Mouse (Mus musculus) lung, postnatal 0 days (tissue): ENCODE results near the gene Odf3b. TPM values are rescaled to one million over a fixed set of nuclear protein-coding genes. Genes with fewer than 3 reads are reported as not detected.

Source experiments
- ATAC-seq: fragments of 200-750 bp; cut with Nextera tagmentation; 2 replicates; pipeline ENCODE4 v1.8.0; 2017; ENCODE audit warnings: moderate library complexity
- DNase-seq: peaks from one replicate; pipeline ENCODE4 v3.0.0-alpha.2; 2016; ENCODE audit warnings: low spot score
- H3K27ac ChIP-seq: fragments of 300-500 bp; sonication (generic); 2 replicates; pipeline ENCODE4 v1.5.1; 2014; ENCODE audit warnings: antibody characterized with exemption, mild to moderate bottlenecking, low read length, mixed read lengths
- H3K27me3 ChIP-seq: fragments of 300-500 bp; sonication (generic); replicated peaks from 2 replicates; pipeline ENCODE4 v1.6.1; 2014; ENCODE audit warnings: low read length, mixed read lengths; ENCODE audit not compliant: insufficient read depth
- H3K36me3 ChIP-seq: fragments of 300-500 bp; sonication (generic); 2 replicates; pipeline ENCODE4 v1.6.1; 2014; ENCODE audit warnings: low read length, mixed read lengths; ENCODE audit not compliant: insufficient read depth
- H3K4me1 ChIP-seq: fragments of 300-500 bp; sonication (generic); 2 replicates; pipeline ENCODE4 v1.6.1; 2014; ENCODE audit warnings: antibody characterized with exemption, low read depth, low read length, mixed read lengths; ENCODE audit not compliant: insufficient read depth
- H3K4me2 ChIP-seq: fragments of 300-500 bp; sonication (generic); replicated peaks from 2 replicates; pipeline ENCODE4 v1.6.1; 2014; ENCODE audit warnings: low read depth, mild to moderate bottlenecking, low read length, moderate library complexity, mixed read lengths
- H3K4me3 ChIP-seq: fragments of 300-500 bp; sonication (generic); 2 replicates; pipeline ENCODE4 v1.5.1; 2014; ENCODE audit warnings: low read depth, low read length
- H3K9ac ChIP-seq: fragments of 300-500 bp; sonication (generic); replicated peaks from 2 replicates; pipeline ENCODE4 v1.6.1; 2014; ENCODE audit warnings: low read depth, mild to moderate bottlenecking
- H3K9me3 ChIP-seq: fragments of 300-500 bp; sonication (generic); 2 replicates; pipeline ENCODE4 v1.6.1; 2016; ENCODE audit warnings: low read length, mixed read lengths
- CTCF ChIP-seq: IDR thresholded peaks from 2 replicates; pipeline ENCODE4 v1.5.1; 2016; ENCODE audit warnings: antibody characterized with exemption, mild to moderate bottlenecking
- EP300 ChIP-seq: IDR thresholded peaks from 2 replicates; pipeline ENCODE4 v1.6.1; 2016; ENCODE audit warnings: antibody characterized with exemption, mild to moderate bottlenecking, control low read depth
- WGBS: fragments of 180-500 bp; shearing (Covaris S2); extraction: QIAGEN DNeasy Blood & Tissue Kit; methylation state at CpG from one replicate; pipeline ENCODE4 v1.1.7; 2014; 5-methylcytosine and 5-hydroxymethylcytosine counted together
- polyA plus RNA-seq: library from polyadenylated mRNA; unstranded; fragments of >200 nt; fragmentation: Nextera tagmentation; extraction: Ambion mirVana; gene quantifications from 2 replicates; pipeline ENCODE4 v1.2.1, GENCODE M21; 2015

Gene Odf3b
- polyA plus RNA-seq, 1 experiment from 2014 or later: 34.9 TPM

DNA sequence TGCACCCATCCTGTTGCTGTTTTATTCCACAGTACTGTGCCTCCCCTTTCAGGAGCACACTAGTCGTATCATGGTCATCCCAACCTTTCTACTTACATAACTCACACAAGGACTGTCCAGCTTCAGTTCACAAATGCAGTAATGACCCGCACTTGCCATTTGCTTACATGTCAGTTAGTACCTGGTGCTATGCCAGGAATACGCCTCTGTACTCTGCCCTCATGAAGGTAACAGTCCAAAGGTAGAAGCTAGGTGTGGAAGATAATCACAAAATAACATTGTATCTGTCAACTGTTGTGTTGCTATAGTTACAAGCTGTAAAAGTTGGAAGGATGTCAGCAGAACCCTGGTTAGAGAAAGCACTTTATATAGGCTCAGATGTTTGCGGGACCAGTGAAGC, 17.8 kb upstream of the Odf3b start:
- Histone ChIP-seq H3K27me3 (no peaks in the 10 kb centered on the region), H3K4me2 (no peak overlapping the region), H3K9me3 (no peaks in the 10 kb centered on the region), H3K36me3 (no peaks in the 10 kb centered on the region), H3K4me3 (no peak overlapping the region), H3K9ac (no peak overlapping the region), H3K4me1 (no peaks in the 10 kb centered on the region), H3K27ac (no peak overlapping the region)
- WGBS: 79% methylated on average over 4 of the region's 4 CpGs
- no peak for ATAC-seq
- no peak for TF ChIP-seq EP300
- no peak for TF ChIP-seq CTCF
- no peak for DNase-seq

DNA sequence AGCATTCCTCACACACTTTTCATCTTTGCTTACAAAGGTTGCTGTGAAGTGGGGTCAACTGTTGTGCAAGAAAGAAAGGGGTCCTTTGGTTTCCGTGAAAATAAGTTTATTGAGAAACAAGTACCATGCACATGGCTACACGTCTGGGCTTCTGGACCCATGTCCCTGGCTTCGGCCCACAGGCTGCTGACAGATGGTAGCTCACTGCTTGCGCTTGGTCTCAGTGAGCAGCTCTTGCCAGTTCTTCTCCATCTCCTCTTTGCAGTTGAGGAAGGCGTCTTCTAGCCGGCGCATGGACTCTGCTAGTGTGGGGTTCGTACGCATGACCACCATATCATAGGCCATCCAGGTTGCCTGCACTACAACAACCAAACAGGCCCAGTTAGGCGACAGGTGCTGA, 11.0 kb upstream of the Odf3b start:
- H3K9me3 ChIP-seq: no peaks in the 10 kb centered on the region
- 86% methylated on average over 10 of the region's 10 CpGs for WGBS
- H3K9ac ChIP-seq: no peak overlapping the region
- no peak for DNase-seq
- ATAC-seq: no peak
- H3K4me2 ChIP-seq: no peak overlapping the region
- H3K4me1 ChIP-seq: no peaks in the 10 kb centered on the region
- TF ChIP-seq CTCF (no peak), EP300 (no peak)
- no peak overlapping the region for H3K4me3 ChIP-seq
- no peaks in the 10 kb centered on the region for H3K27me3 ChIP-seq
- no peak overlapping the region for H3K27ac ChIP-seq
- H3K36me3 ChIP-seq: no peaks in the 10 kb centered on the region

DNA sequence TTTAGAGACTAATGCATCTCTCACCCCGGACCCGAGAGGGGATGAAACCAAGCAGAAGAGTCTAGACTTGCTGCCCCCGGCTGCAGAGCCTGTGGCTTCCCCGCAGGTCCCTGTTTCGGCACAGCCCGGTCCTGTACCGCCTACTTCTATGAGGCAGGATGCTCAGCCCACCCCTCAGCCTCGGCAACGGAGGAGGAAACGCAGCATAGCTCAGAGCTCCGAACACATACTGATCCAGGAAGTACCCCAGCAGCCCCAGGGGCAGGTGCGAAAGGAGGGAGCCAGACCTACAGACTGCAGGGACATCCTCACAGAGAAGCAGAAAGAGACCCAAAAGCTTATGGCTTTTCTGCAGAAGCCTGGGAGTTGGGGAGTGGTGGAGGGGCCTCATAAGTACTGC, 8.0 kb upstream of the Odf3b start:
- Histone ChIP-seq H3K4me1 (no peaks in the 10 kb centered on the region), H3K4me2 (no peak overlapping the region), H3K4me3 (no peak overlapping the region), H3K27ac (no peak overlapping the region), H3K36me3 (no peaks in the 10 kb centered on the region), H3K9ac (no peak overlapping the region), H3K27me3 (0 out of 2 replicates have a peak, but pooled peaks cover 2% of the 10 kb centered on the region), H3K9me3 (no peaks in the 10 kb centered on the region)
- TF ChIP-seq CTCF (no peak), EP300 (no peak)
- no peak for DNase-seq
- ATAC-seq: no peak
- 45% methylated on average over 12 of the region's 12 CpGs for WGBS

DNA sequence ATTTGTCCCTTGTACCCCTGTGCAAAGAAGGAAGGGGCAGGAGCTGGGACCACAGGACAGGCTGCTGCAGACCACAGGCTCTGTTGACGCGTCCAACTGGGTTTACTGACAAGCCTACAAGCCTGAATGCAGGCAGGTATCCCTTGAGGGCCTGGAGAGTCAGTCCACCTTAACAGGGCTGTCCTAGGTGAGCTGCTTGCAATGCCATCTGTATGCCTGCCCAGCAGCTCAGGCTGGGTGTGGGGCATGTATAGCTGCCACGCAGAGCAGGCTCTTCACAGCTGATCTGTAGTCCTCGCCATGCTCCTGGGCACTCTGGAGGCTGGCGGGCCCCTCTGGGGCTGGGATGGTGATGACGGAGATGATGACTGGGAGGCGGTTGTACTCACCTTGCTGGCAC, 5.5 kb upstream of the Odf3b start, which contains the start of gene Klhdc7b:
Klhdc7b (plus strand) TSS at position 301 of the 400 bp plus-strand sequence.
- ATAC-seq (no peak), DNase-seq (no peak)
- Histone ChIP-seq H3K4me1 (no peaks in the 10 kb centered on the region), H3K9me3 (no peaks in the 10 kb centered on the region), H3K4me3 (no peak within 1 kb of the TSS), H3K27me3 (peaks cover 2% of the 10 kb centered on the region; the same call in 1 of the 2 replicates), H3K36me3 (no peaks in the 10 kb centered on the region), H3K27ac (no peak within 1 kb of the TSS), H3K9ac (no peak within 1 kb of the TSS), H3K4me2 (no peak within 1 kb of the TSS)
- 75% methylated on average over 7 of the region's 7 CpGs for WGBS
- TF ChIP-seq CTCF (no peak), EP300 (no peak)

DNA sequence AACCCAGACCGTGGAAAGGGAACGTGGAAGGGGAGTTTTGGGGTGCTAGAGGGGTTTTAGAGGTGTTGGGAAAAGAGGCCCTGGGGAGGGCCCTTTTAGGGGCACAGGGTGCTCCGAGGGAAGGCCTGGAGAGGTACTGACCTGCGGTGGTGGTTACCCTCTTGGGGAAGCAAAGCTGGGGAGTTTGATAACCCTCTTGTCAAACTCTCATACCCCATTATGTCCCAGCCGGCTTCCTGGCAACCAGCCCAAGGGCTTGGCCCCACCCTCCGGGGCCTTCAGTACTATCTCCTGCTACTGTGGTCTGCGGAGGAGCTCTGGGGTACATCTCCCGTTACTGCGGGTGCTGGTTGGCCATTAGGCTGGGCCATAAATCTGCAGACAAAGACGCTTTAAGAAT, 347 bp upstream of the Odf3b start:
- H3K9ac ChIP-seq: no peak overlapping the region
- 10% methylated on average over 10 of the region's 10 CpGs for WGBS
- TF ChIP-seq EP300: no peak
- no peak for TF ChIP-seq CTCF
- no peaks in the 10 kb centered on the region for H3K9me3 ChIP-seq
- DNase-seq: peak; percentile 15
- ATAC-seq: peak; percentile 11; the same call in 1 of the 2 replicates
- peaks cover 34% of the 10 kb centered on the region for H3K27me3 ChIP-seq
- peak overlapping the region; percentile 55 for H3K4me2 ChIP-seq
- H3K4me1 ChIP-seq: no peaks in the 10 kb centered on the region; the same call in 1 of the 2 replicates
- no peaks in the 10 kb centered on the region for H3K36me3 ChIP-seq
- no peak overlapping the region; the same call in 1 of the 2 replicates for H3K4me3 ChIP-seq
- no peak overlapping the region for H3K27ac ChIP-seq

DNA sequence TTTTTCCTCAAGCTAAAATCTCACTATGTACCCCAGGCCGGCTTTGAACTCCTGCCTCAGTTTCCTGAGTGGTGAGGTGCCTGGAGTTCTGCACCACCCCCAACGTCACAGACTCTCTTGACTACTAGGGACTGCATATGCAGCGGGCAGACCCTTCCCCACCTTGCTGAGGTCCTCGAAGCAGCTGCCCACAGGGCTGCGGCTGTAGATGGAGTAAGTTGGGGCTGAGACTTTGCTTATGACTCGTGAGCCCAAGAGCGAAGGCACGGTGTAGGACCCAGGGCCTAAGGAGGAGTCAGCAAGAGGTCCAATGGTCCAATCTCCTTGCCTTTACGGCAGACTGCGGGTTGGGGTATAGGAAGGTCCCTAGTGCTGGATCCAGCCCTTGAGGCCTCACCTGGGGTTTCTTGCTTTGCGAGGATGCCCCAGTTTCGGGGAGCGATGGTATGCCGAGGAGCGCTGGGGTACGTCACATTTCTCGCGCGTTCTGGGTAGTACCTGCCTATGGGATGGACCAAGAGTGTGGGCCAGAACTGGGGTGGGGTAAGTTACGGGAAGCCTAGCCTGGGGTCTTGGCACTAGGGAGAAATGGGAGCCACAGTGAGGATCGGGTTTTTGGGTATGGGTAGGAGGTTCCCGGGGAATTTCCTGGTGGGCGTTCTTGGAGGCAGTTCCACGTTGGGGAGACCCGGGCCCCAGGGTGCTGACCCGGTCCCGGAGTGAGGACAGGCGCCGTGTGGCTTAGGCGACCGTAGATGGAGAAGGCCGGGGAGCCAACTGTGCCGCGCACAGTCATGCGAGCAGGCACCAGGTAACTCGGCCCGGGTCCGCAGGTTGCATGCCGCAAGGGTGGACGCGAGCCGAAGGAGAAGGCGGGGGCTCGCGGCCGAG, 899 bp downstream of the Odf3b start:
- peaks cover 4% of the 10 kb centered on the region for H3K4me1 ChIP-seq
- no peaks in the 10 kb centered on the region for H3K9me3 ChIP-seq
- ATAC-seq (no peak), DNase-seq (no peak)
- peaks cover 34% of the 10 kb centered on the region for H3K27me3 ChIP-seq
- no peaks in the 10 kb centered on the region for H3K36me3 ChIP-seq
- WGBS: 14% methylated on average over 46 of the region's 46 CpGs
- TF ChIP-seq EP300 (no peak), CTCF (no peak)
- peak overlapping the region; percentile 55 for H3K4me2 ChIP-seq
- no peak overlapping the region for H3K27ac ChIP-seq
- H3K9ac ChIP-seq: no peak overlapping the region
- H3K4me3 ChIP-seq: peak overlapping the region; percentile 34
